ENCODE assay signal across 27 mouse cellular contexts in the genomic region with DNA sequence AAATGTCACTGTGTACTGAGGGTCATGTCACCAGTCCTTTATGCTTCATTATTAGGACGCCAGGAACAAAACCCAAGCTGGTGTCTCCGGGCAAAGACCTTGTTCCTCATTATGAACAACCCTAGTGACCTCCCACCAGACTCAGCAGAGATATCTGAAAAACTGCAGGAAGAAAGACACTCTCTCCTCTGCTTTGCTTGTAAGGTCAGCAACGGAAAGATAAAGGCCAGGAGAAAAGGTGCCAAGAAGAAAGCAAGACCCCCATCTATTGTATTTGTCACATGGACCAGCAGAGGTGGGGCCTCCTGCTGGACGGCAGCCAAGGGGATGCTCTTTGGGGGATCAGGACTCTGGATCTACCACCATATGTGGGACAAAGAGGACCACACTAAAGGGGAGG.
"Had no signal": no experiment of that assay in that cellular context is flagged by ENCODE, and none has a peak within 500 bp of the region (broad histone marks: within the 10 kb centered on the region; RNA-seq: fewer than 3 reads in every experiment).

No protein-coding gene starts in this region.

- H3K27ac ChIP-seq: embryonic facial prominence, embryonic 10.5 days; embryonic facial prominence, embryonic 12.5 days; embryonic facial prominence, embryonic 13.5 days; embryonic facial prominence, embryonic 15.5 days; forebrain, embryonic 10.5 days; forebrain, embryonic 12.5 days; forebrain, embryonic 13.5 days; forebrain, embryonic 15.5 days; gastrocnemius, adult 2 months; heart, adult 2 months had no signal

- H3K4me1 ChIP-seq: embryonic facial prominence, embryonic 10.5 days; embryonic facial prominence, embryonic 12.5 days had no signal

- H3K4me3 ChIP-seq: embryonic facial prominence, embryonic 10.5 days; embryonic facial prominence, embryonic 12.5 days; embryonic facial prominence, embryonic 13.5 days; embryonic facial prominence, embryonic 15.5 days; erythroblast, embryonic 14.5 days; forebrain, embryonic 10.5 days; forebrain, embryonic 12.5 days; forebrain, embryonic 13.5 days; forebrain, embryonic 15.5 days; gastrocnemius, adult 2 months; heart, adult 2 months had no signal

- H3K9ac ChIP-seq: embryonic facial prominence, embryonic 12.5 days; embryonic facial prominence, embryonic 13.5 days; embryonic facial prominence, embryonic 15.5 days; forebrain, embryonic 12.5 days; forebrain, embryonic 13.5 days; forebrain, embryonic 15.5 days; forebrain, postnatal 0 days had no signal

- DNase-seq: cerebellum, adult 2 months; cerebellum, adult 8-10 months; cerebellum, adult 9-10 months; cerebellum, adult 9-11 months; cerebellum, postnatal 14 days; cerebellum, postnatal 25 days; cerebellum, postnatal 36 days; embryo, embryonic 11 days; forebrain, postnatal 0 days; gastrocnemius, adult 2 months; gastrocnemius, postnatal 10 days; gastrocnemius, postnatal 14 days; gastrocnemius, postnatal 25 days; gastrocnemius, postnatal 36 days; heart, adult 18-20 months; heart, adult 2 months had no signal

- H3K9me3 ChIP-seq: embryonic facial prominence, embryonic 10.5 days; embryonic facial prominence, embryonic 12.5 days; embryonic facial prominence, embryonic 13.5 days; embryonic facial prominence, embryonic 15.5 days; forebrain, embryonic 10.5 days; forebrain, embryonic 12.5 days; forebrain, embryonic 13.5 days; forebrain, embryonic 15.5 days had no signal

- H3K36me3 ChIP-seq: embryonic facial prominence, embryonic 10.5 days; embryonic facial prominence, embryonic 12.5 days; embryonic facial prominence, embryonic 13.5 days; embryonic facial prominence, embryonic 15.5 days; forebrain, embryonic 10.5 days; forebrain, embryonic 12.5 days; forebrain, embryonic 15.5 days had no signal

- H3K27me3 ChIP-seq: embryonic facial prominence, embryonic 12.5 days; embryonic facial prominence, embryonic 13.5 days; embryonic facial prominence, embryonic 15.5 days; forebrain, embryonic 12.5 days; forebrain, embryonic 13.5 days; forebrain, embryonic 15.5 days had no signal

- H3K4me2 ChIP-seq: embryonic facial prominence, embryonic 12.5 days; embryonic facial prominence, embryonic 13.5 days; embryonic facial prominence, embryonic 15.5 days; forebrain, embryonic 12.5 days; forebrain, embryonic 13.5 days; forebrain, embryonic 15.5 days had no signal

- ATAC-seq: forebrain, embryonic 13.5 days; forebrain, embryonic 14.5 days; forebrain, embryonic 15.5 days; forebrain, embryonic 16.5 days; forebrain, postnatal 0 days had no signal
